Mouse (Mus musculus) fat pad, adult 2 months (tissue): Measurements from ENCODE around the gene Fthl17d.
"Not testable (repeated sequence)": the region's sequence is repeated elsewhere in the genome, so short reads cannot be mapped to it uniquely, and the experiment has no call there.

ENCODE experiments used
- DNase-seq: peaks from one replicate; pipeline ENCODE4 v3.0.0-alpha.2; 2011; ENCODE audit warnings: low read depth, low spot score; ENCODE audit errors: extremely low read depth

The Fthl17d gene

GRCm38 (mm10) chrX:8986655-8987054 is at the start of gene Fthl17d:
Gene Fthl17d (minus strand): TSS chrX:8986755.
- DNase-seq = not testable (repeated sequence)

- not testable (repeated sequence) for DNase-seq
These were observed 46.6 kb upstream of the Fthl17d start, which contains the start of gene Fthl17e for GRCm38 (mm10) chrX:9033193-9033592. Gene Fthl17e (plus strand): TSS chrX:9033493.

DNA sequence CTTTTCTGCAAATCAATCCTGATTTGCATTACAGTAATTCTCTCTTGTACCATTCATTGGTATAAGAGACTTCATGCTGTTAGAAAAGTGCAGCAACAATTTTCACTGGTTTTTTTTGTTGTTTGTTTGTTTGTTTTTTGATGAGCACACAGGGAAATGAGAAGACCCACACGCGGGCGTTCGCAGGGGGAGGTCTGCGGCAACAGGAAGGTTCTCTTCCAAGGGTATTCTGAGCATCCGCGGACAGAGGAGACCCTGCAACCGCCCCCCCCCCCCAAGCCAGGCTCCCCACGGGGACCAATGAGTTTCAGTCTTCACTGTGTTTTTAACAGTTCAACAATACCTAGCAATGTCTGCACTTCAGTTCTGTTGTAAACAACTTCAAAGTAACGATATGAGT is 32.9 kb upstream of the Fthl17d start:
- no peak for DNase-seq

DNA sequence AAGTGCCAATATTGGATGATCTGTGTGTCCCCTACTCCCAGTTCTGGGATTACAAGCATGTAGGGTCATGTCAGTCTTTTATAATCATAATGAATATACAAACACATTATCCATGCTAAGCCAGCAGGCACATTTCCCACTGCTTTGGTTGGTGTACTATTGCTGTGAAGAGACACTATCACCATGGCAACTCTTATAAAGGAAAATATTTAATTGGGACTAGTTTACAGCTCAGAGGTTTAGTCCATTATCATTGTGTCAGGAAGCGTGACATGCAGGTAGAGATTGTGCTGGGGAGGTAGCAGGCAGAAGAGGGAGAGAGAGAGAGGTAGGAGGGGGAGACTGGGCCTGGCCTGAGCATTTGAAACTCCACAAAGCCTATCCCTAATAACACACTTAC is 29.5 kb upstream of the Fthl17d start:
- DNase-seq = no peak

DNA sequence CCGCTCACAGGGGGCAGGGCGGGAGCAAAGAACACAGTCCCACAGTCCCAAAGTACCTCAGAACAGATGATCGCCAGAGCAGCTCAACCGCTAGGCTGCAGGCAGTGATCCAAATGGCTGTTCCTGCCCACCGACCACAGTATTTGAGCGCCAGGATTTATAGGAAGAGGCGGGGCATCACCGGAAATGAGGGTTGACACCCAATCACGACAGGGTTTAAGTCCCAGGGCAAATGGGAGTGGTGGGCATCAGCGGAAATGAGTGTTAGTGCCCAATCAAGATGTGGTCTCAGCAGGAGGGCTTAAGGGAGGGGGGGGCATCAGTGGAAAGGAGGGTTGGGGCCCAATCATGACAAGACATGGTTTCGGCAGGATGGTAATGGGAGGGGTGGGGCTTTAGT is 10.1 kb downstream of the Fthl17d start, which contains the start of gene Fthl17c:
Gene Fthl17c, minus strand, starts transcription at position 101 of the 400 bp plus-strand sequence.
- not testable (repeated sequence) for DNase-seq

- DNase-seq = not testable (repeated sequence)
These were observed 21.9 kb downstream of the Fthl17d start for GRCm38 (mm10) chrX:8964618-8965017.

DNA sequence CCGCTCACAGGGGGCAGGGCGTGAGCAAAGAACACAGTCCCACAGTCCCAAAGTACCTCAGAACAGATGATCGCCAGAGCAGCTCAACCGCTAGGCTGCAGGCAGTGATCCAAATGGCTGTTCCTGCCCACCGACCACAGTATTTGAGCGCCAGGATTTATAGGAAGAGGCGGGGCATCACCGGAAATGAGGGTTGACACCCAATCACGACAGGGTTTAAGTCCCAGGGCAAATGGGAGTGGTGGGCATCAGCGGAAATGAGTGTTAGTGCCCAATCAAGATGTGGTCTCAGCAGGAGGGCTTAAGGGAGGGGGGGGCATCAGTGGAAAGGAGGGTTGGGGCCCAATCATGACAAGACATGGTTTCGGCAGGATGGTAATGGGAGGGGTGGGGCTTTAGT is 23.7 kb downstream of the Fthl17d start, which contains the start of gene Fthl17b:
Gene Fthl17b, minus strand, starts transcription at position 101 of the 400 bp plus-strand sequence.
- not testable (repeated sequence) for DNase-seq

DNA sequence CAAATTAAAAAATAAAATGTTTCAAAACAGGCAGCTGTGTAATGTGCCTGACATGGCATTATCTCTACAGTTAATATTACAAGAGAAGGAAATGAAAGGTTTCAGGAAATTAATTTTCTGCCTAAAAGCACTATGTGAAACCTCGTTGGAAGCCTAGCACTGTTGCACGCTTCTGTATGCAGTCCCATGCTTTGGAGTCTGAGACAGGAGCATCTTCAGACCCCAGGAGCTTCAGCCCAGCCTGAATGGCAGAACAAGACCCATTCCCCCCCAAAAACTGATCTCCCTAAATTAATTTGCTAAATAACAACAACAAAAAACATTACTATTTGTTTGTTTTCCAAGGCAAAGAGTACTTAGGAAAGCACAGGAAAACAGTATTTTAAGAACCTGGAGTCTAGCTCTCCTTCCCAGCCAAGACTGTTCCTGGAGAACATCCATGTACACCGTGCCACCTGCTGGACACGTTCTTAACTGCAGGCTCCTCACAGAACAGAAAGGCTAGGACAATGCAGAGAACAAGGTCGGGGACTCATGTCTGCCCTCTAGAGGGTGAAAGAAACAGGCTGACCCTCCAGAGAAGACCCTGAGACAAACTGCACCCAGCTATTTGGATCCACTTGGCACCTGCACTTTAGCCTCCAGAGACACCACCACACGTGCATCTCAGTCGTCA is 38.3 kb downstream of the Fthl17d start:
- not testable (repeated sequence) for DNase-seq

DNA sequence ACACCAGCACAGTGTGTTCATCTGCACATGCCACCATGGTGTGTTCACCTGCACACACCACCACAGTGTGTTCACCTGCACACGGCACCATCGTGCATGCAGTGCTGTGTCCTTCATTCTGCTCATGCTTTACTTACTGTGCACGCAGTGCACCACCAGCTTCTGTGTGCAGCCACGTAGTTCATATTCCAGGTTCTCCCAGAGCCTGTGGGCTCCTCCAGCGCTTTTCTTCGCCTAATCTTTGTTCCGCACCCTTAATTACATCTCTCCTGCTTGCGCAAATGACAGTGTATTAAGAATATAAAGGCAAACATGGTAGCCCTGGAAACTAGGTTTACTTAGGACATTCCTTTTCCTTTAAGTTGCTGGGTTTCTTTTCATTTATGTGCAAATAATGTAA is 42.5 kb downstream of the Fthl17d start:
- no peak for DNase-seq
